Mouse (Mus musculus) c-Kit-positive CD71-positive TER-119-positive erythroid progenitor cells, embryonic 14.5 days (primary cell): ENCODE results near the gene Snx21.

Source experiments
- DNase-seq: peaks from one replicate; pipeline ENCODE4 v3.0.0-alpha.2; 2013; ENCODE audit warnings: low spot score

Gene Snx21

GRCm38 (mm10) chr2:164785481-164786387 lies at the start of gene Snx21:
TSS of gene Snx21 (plus strand) at chr2:164785823.
- peak; percentile 59 for DNase-seq

GRCm38 (mm10) chr2:164737377-164738090 lies 48.1 kb upstream of the Snx21 start:
- DNase-seq = no peak

DNA sequence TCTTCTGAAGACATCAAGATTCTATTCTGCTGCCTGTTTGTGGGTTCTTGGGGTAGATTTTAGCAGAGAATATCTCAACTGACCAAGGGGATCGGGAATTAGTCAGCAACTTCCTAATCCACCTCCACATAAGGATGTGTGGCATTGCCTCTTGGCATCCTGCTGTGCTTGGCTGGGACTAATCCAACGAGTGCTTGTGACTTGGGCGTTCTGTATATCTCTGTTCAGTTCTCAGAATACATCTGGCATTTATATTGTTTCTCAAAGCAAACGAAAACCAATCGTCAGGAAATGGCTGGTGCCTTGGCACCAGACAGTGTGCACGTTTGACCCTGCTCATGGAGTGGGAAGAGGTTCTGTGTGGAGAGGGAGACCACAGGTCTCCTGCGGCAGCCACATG lies 45.7 kb upstream of the Snx21 start:
- no peak for DNase-seq

- DNase-seq = no peak
Observed at GRCm38 (mm10) chr2:164744987-164745386, 40.6 kb upstream of the Snx21 start.

DNA sequence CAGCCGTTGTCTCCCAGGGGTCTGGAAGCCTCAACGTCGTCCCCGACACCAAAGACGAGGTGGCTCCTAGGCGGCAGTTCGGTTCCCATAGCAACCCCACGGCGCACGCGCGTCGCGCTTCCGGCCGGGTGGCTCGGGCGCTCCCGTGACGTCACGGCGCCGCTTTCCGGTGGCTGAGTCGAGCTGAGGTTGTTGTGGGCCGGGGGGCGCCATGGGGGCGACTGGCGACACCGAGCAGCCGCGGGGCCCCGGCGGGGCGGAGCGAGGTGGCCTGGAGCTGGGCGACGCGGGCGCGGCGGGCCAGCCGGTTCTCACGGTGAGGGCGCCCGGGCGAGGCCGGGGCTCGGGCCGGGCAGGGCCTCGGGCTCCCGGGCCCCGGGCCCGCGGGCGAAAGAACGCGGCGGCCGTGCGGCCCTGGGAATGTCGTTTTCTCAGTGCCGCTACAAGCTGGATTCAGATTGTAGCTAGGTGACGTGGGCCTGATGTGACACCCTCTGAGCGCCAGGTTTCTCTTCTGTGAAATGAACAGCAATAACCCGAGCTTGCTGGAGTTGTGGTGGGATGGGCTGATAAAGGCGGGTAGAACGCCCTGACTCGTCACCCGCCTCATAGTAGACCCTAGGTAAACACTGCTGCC lies 39.7 kb upstream of the Snx21 start, which contains the start of the genes Wfdc3 and Dnttip1:
Wfdc3 (minus strand) TSS at position 89 of the 637 bp plus-strand sequence.
Dnttip1 (plus strand) TSS at position 141 of the 637 bp plus-strand sequence.
- DNase-seq = peak; percentile 88

DNA sequence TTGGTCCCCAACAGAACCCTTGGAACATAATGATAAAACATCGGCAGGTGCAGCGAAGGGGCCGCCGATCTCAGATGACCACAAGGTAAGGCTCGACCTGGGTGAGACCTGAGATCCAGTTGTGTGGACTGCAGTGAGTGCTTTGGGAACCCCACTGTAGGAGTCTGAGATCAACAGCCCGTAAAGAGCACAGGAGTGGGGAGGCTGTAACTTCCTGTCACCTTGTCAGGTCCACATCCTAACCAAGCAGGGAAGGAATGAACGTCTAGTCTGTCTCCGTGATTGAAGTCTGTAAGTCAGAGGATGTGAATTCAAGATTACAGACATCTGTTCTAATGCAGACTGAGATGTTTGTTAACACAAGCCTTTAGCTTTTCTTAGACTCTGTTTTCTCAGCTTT lies 38.9 kb upstream of the Snx21 start:
- DNase-seq = no peak

DNA sequence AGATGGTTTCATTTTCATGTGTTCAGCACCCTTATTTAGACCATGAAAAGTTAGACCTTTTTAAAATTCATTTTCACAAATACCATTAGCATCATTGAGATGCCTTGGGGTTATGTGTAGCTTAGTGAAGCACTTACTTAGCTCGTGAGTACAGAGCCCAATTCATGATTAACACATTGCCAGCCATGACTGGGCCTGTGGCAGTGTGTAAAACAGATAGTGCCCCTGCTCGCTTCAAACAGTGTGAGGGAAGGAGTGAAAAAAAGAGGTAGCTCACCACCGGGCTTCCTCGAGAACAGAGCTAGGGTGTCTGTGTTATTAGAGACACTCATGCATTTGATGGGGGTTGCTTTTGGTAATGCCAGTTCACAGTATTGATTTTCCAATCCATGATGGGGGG lies 37.4 kb upstream of the Snx21 start:
- DNase-seq = no peak

DNA sequence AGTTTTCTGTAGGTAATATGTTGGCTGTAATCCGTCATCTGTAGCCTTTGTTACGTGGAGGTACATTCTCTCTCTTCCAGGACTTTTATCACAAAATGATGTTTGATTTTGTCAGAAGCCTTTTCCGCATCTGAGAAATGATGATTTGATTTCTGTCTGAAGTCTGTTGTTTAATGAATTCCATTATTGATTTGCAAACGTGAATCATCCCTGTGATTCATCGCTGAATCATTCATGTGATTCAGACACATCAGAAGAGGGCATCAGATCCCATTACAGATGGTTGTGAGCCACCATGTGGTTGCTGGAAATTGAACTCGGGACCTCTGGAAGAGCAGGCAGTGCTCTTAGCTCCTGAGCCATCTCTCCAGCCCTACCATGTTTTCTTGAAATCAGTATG lies 36.6 kb upstream of the Snx21 start:
- DNase-seq = no peak

GRCm38 (mm10) chr2:164752454-164752853 lies 33.2 kb upstream of the Snx21 start:
- DNase-seq = no peak

GRCm38 (mm10) chr2:164754105-164754504 lies 31.5 kb upstream of the Snx21 start:
- DNase-seq = no peak

DNA sequence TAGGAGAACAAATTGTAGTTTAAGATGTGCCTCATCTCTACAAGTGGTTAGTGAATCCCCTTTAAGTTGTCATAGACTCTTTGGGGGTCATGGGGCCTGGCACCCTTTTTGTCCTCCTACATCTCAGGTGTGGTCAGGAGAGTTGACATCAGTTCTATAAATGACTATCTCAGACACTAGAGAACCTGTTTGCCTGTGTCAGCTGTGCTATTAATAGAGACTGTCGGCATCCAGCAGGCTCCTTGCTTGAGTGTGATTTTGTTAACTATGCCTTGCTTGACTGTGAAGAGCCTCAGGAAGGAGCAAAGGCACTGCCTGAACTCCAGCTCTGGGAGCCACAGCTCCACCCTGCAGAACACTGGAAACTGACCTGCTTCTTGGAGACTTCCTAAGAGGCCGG lies 30.8 kb upstream of the Snx21 start:
- DNase-seq = no peak

GRCm38 (mm10) chr2:164757841-164758240 lies 27.8 kb upstream of the Snx21 start:
- no peak for DNase-seq

- peak; percentile 65 for DNase-seq
Observed at GRCm38 (mm10) chr2:164758692-164759091, 26.9 kb upstream of the Snx21 start.

- DNase-seq = peak; percentile 79
Observed at GRCm38 (mm10) chr2:164760059-164760833, 25.4 kb upstream of the Snx21 start.

DNA sequence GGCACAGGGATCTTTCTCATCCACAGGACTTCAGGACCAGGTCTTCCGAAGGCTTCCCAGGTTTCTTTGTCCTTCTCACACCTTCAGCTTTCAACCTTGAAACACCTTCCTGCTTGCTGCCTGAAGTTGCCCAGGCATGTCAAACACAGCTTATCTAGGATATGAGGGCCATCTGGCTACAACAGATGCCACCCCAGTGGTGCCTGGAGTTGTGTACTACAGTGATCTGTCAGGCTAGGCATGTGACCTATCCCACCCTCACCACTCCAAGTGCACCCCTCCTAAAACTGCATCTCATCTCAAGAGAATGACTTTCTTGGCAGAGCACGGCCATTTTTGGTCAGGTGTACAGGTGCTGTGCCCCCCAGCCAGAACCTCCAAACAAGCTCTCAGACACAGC lies 24.1 kb upstream of the Snx21 start:
- DNase-seq = peak; percentile 75

DNA sequence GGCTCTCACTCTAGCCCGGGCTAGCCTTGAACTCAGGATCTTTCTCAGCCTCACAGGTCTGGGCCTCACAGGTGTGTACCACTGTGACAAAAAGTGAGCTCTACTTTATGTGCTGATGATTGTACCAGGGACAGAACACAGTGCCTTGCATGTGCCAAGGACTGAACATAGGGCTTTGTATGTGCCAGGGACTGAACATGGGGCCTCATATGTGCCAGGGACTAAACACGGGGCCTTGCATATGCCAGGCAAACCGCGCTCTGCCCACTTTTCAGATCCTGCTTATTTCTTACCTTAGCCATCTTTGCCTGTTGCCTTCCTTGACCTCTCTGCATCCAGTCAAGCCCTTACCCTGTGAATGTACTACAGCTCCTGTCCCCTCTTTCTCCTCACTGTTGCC lies 23.7 kb upstream of the Snx21 start:
- DNase-seq = no peak

DNA sequence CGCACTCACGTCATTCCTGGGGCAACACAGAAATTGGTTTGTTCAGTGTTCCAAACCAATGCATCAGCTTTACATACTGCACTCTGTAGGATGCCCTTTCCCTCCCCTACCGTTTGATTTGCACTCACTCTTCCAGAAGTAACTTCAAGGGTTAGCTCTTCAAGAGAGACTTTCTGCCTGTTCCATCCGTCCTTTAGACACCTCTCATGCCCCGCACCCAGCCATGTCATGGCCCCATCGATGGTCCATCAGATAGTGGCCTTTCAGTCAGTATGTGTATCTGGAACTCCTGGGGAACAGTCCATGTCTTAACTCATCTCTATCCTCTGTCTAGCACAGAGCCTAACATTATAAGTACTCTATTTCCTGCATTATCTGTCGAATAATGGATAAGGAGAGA lies 23.0 kb upstream of the Snx21 start:
- DNase-seq = no peak

GRCm38 (mm10) chr2:164765841-164766240 lies 19.8 kb upstream of the Snx21 start:
- DNase-seq = no peak

DNA sequence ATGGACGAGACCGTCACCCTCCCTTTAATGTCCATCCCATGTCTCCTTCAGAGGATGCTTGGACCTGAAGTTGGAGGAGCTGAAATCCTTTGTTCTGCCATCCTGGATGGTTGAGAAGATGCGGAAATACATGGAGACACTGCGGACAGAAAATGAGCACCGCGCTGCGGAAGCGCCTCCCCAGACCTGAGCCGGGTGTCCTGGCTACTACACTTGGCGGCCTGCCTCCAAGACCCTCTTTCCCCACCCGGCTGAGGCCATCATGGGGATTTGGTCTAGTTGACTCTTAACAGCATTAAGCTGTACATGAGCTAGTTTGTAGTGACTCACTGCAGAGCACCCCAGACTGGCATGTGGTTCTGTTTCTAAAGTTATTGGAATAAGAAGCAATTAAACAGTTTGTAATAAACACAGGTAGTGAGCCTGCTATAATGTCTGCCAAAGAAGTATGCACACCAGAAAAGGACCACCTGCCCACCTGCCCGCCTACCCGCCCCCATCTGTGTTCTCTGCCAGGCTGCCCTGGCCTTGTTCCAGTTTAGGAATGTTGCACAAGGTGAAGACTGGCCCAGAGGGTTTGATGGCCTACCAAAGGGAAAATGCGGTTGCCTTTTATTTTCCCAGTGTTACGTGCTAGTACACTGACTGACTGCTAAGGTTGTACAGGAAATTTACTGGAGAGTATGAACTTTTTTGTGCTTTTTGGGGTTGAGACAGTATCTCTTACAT lies 17.6 kb upstream of the Snx21 start:
- no peak for DNase-seq

- peak; percentile 99 for DNase-seq
Observed at GRCm38 (mm10) chr2:164769258-164770037, 16.2 kb upstream of the Snx21 start, which contains the start of gene Ube2c. TSS of gene Ube2c (plus strand) at chr2:164769898.
